ENCODE assay signal across 10 mouse cellular contexts in genomic region chr5:122986091-122986493, GRCm38 (mm10). TPM values are rescaled to one million over a fixed set of nuclear protein-coding genes. Genes with fewer than 3 reads are reported as not detected.
A peak's percentile ranks its signal among the peaks of the same experiment; 100 is the strongest.
DNase-seq lines count a peak whose midpoint lies in the region; ATAC-seq and TF ChIP-seq lines count a peak whose summit lies in the region.
"Had no signal": no experiment of that assay in that cellular context is flagged by ENCODE, and none has a peak within 500 bp of the region (broad histone marks: within the 10 kb centered on the region; RNA-seq: fewer than 3 reads in every experiment).

No protein-coding gene starts in this region.

- TF ChIP-seq CTCF in layer of hippocampus, adult 2 months (conservative IDR thresholded peaks at IDR 0.05) = peak; percentile 15; the same call in 1 of the 2 replicates
- no peak for TF ChIP-seq CTCF in bone marrow macrophage, adult 2 months (IDR thresholded peaks at IDR 0.05; ENCODE audit: low read depth, low read length)
- TF ChIP-seq CTCF in left cerebral cortex, adult 2 months (IDR thresholded peaks at IDR 0.05) = no peak

- H3K36me3 ChIP-seq in forebrain, embryonic 16.5 days (ENCODE audit: control insufficient read depth, insufficient read depth) = no peaks in the 10 kb centered on the region
- H3K36me3 ChIP-seq in intestine, embryonic 15.5 days = no peaks in the 10 kb centered on the region

- no peaks in the 10 kb centered on the region for H3K27me3 ChIP-seq in forebrain, embryonic 16.5 days (replicated peaks; ENCODE audit: control insufficient read depth, insufficient read depth, low read length)
- no peaks in the 10 kb centered on the region for H3K27me3 ChIP-seq in intestine, embryonic 15.5 days (replicated peaks)

- no peak for ATAC-seq in forebrain, embryonic 16.5 days
- no peak for ATAC-seq in intestine, embryonic 15.5 days

- H3K9ac ChIP-seq in forebrain, embryonic 16.5 days (replicated peaks; ENCODE audit: low read depth, low read length) = no peak overlapping the region
- no peak overlapping the region for H3K9ac ChIP-seq in intestine, embryonic 15.5 days

- no peaks in the 10 kb centered on the region for H3K9me3 ChIP-seq in forebrain, embryonic 16.5 days (ENCODE audit: control insufficient read depth, low read length)
- H3K9me3 ChIP-seq in intestine, embryonic 15.5 days = no peaks in the 10 kb centered on the region

- DNase-seq in layer of hippocampus, adult 2 months (ENCODE audit: low spot score in 2 of 2) = no peak
- no peak for DNase-seq in layer of hippocampus, postnatal 25 days (ENCODE audit: extremely low spot score in 1 of 2, low spot score in 1 of 2)
- DNase-seq in neural tube, embryonic 10.5 days (ENCODE audit: extremely low spot score, low spot score) = peak; percentile 24
- DNase-seq in left cerebral cortex, adult 2 months (ENCODE audit: extremely low spot score in 1 of 2, low spot score in 2 of 2) = no peak
- no peak for DNase-seq in spleen, postnatal 36 days (ENCODE audit: low spot score in 2 of 2)
- DNase-seq: layer of hippocampus, postnatal 36 days; lung, postnatal 36 days had no signal

- intact Hi-C loops in left cerebral cortex, adult 2 months (cut with DNase I) = no loop called here

- no peak for TF ChIP-seq POLR2A in bone marrow macrophage, adult 2 months (IDR thresholded peaks at IDR 0.05; ENCODE audit: borderline replicate concordance, low read depth, low read length)

- H3K4me3 ChIP-seq in layer of hippocampus, adult 2 months = no peak overlapping the region
- H3K4me3 ChIP-seq in bone marrow macrophage, adult 2 months (ENCODE audit: insufficient read depth, low read length) = peak overlapping the region; percentile 65
- H3K4me3 ChIP-seq in forebrain, embryonic 16.5 days (replicated peaks; ENCODE audit: low read length) = no peak overlapping the region
- H3K4me3 ChIP-seq in left cerebral cortex, adult 2 months = no peak overlapping the region
- no peak overlapping the region for H3K4me3 ChIP-seq in intestine, embryonic 15.5 days (replicated peaks)

- H3K27ac ChIP-seq in layer of hippocampus, adult 2 months = peak overlapping the region; percentile 79
- H3K27ac ChIP-seq in bone marrow macrophage, adult 2 months (ENCODE audit: insufficient read depth, low read depth, low read length) = 0 out of 2 replicates have a peak overlapping the region, but pooled peaks have one; percentile 13
- H3K27ac ChIP-seq in forebrain, embryonic 16.5 days (ENCODE audit: low read length) = no peak overlapping the region
- no peak overlapping the region for H3K27ac ChIP-seq in left cerebral cortex, adult 2 months
- no peak overlapping the region for H3K27ac ChIP-seq in intestine, embryonic 15.5 days

- peak overlapping the region; percentile 95 for H3K4me2 ChIP-seq in forebrain, embryonic 16.5 days (ENCODE audit: low read length)
- no peak overlapping the region for H3K4me2 ChIP-seq in intestine, embryonic 15.5 days (replicated peaks)

- 31% methylated on average over 8 of the region's 8 CpGs for WGBS in forebrain, embryonic 16.5 days
- 73% methylated on average over 8 of the region's 8 CpGs for WGBS in intestine, embryonic 15.5 days

- H3K4me1 ChIP-seq in bone marrow macrophage, adult 2 months (ENCODE audit: control insufficient read depth, insufficient read depth, low read length) = peaks cover 14% of the 10 kb centered on the region
- peaks cover 53% of the 10 kb centered on the region for H3K4me1 ChIP-seq in forebrain, embryonic 16.5 days (replicated peaks; ENCODE audit: control insufficient read depth, insufficient read depth, low read length)
- peaks cover 23% of the 10 kb centered on the region for H3K4me1 ChIP-seq in intestine, embryonic 15.5 days (replicated peaks)

RNA-seq across cellular contexts. Expression of gene Kdm2b, which starts 3.5 kb away (rescaled TPM):
- 10 to 100 TPM; 35.0 to 36.7 TPM for total RNA-seq in layer of hippocampus, adult 2 months (2021)
- 10 to 100 TPM; 36.9 to 38.4 TPM for total RNA-seq in layer of hippocampus, postnatal 25 days (2021)
- polyA plus RNA-seq in bone marrow macrophage, adult 2 months (2012; ENCODE audit: insufficient read depth, insufficient read length, missing spikeins) = 26.6 and 26.9 TPM in 2 replicates
- polyA plus RNA-seq in forebrain, embryonic 16.5 days (2015; fragmentation: Nextera tagmentation; extraction: Ambion mirVana) = 157 and 166 TPM in 2 replicates
- 10 to 100 TPM; 25.4 to 27.4 TPM for total RNA-seq in left cerebral cortex, adult 2 months (2021)
- 27.2 and 29.4 TPM in 2 replicates for polyA plus RNA-seq in intestine, embryonic 15.5 days (2015; fragmentation: Nextera tagmentation; extraction: Ambion mirVana)

RNA-seq across cellular contexts. Expression of gene Orai1, which starts 28.8 kb away (rescaled TPM):
- 10 to 100 TPM; 11.0 to 13.5 TPM for total RNA-seq in layer of hippocampus, adult 2 months (2021)
- 10 to 100 TPM; 11.0 to 11.7 TPM for total RNA-seq in layer of hippocampus, postnatal 25 days (2021)
- polyA plus RNA-seq in bone marrow macrophage, adult 2 months (2012; ENCODE audit: insufficient read depth, insufficient read length, missing spikeins) = 59.9 and 68.5 TPM in 2 replicates
- 13.0 and 13.8 TPM in 2 replicates for polyA plus RNA-seq in forebrain, embryonic 16.5 days (2015; fragmentation: Nextera tagmentation; extraction: Ambion mirVana)
- total RNA-seq in left cerebral cortex, adult 2 months (2021) = 1 to 10 TPM; 6.9 to 9.5 TPM
- 18.9 and 19.3 TPM in 2 replicates for polyA plus RNA-seq in intestine, embryonic 15.5 days (2015; fragmentation: Nextera tagmentation; extraction: Ambion mirVana)

Comparison
In these comparisons a context has a peak if more than half of its experiments do, and no peak if none do; other contexts are left out.
1. H3K27ac ChIP-seq: peak in layer of hippocampus, adult 2 months (single experiment) and bone marrow macrophage, adult 2 months (single experiment); none in forebrain, embryonic 16.5 days (single experiment), left cerebral cortex, adult 2 months (single experiment) and intestine, embryonic 15.5 days (single experiment).